Comparison of ENCODE assay signal across 8 mouse cellular contexts in the genomic region with DNA sequence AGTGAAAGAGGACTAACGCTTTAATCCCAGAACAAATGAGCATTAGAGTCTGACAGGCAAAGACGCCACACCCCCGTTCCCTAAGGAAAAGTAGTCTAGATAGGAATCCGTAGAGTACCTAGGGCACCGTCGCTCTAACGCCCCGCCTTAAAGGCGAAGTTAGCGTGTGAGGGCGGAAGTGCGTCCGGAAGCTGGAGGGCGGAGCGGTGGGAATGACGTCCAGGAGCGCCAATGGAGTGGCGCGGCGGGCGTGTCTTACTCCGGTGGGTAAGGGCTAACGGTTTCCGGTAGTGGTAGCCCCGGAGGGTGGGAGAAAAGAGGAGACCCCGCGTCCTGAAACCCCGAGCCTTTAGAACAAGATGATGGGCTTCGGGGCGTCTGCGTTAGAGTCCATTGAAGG. TPM values are rescaled to one million over a fixed set of nuclear protein-coding genes. Genes with fewer than 3 reads are reported as not detected.
DNase-seq lines count a peak whose midpoint lies in the region; ATAC-seq and TF ChIP-seq lines count a peak whose summit lies in the region.

A gene (plus strand): TSS at position 215 of the 400 bp plus-strand sequence.

- H3K27me3 ChIP-seq in kidney, embryonic 14.5 days (ENCODE audit: control insufficient read depth, insufficient read depth, low read length) = no peaks in the 10 kb centered on the region
- no peaks in the 10 kb centered on the region for H3K27me3 ChIP-seq in limb, embryonic 15.5 days

- H3K9me3 ChIP-seq in kidney, embryonic 14.5 days (ENCODE audit: control insufficient read depth, low read length) = no peaks in the 10 kb centered on the region
- H3K9me3 ChIP-seq in limb, embryonic 15.5 days = no peaks in the 10 kb centered on the region

- no peak for TF ChIP-seq POLR2A in bone marrow macrophage, adult 2 months (IDR thresholded peaks at IDR 0.05; ENCODE audit: borderline replicate concordance, low read depth, low read length)
- TF ChIP-seq POLR2A in embryonic fibroblast, embryonic 13.5 days (IDR thresholded peaks at IDR 0.05; ENCODE audit: low read depth, low read length) = peak; percentile 59

- ATAC-seq in kidney, embryonic 14.5 days (ENCODE audit: low FRiP score, low TSS enrichment) = peak; percentile 95
- ATAC-seq in limb, embryonic 15.5 days (ENCODE audit: insufficient number of reproducible peaks, low FRiP score, low TSS enrichment, low read depth) = peak; percentile 88

- H3K4me2 ChIP-seq in kidney, embryonic 14.5 days (replicated peaks; ENCODE audit: low read depth, low read length) = peak within 1 kb of the TSS; percentile 96
- H3K4me2 ChIP-seq in limb, embryonic 15.5 days = peak within 1 kb of the TSS; percentile 91

- peak within 1 kb of the TSS; percentile 90 for H3K9ac ChIP-seq in kidney, embryonic 14.5 days (ENCODE audit: low read depth, low read length)
- peak within 1 kb of the TSS; percentile 95 for H3K9ac ChIP-seq in limb, embryonic 15.5 days

- under 1% methylated on average over 29 of the region's 31 CpGs for WGBS in kidney, embryonic 14.5 days
- WGBS in limb, embryonic 15.5 days = under 1% methylated on average over 31 of the region's 31 CpGs

- H3K27ac ChIP-seq in bone marrow macrophage, adult 2 months (ENCODE audit: insufficient read depth, low read depth, low read length) = peak within 1 kb of the TSS; percentile 43
- 0 out of 2 replicates have a peak within 1 kb of the TSS, but pooled peaks have one; percentile 6 for H3K27ac ChIP-seq in embryonic fibroblast, embryonic 13.5 days (ENCODE audit: insufficient read depth, low read length)
- H3K27ac ChIP-seq in kidney, embryonic 14.5 days (ENCODE audit: low read depth, low read length) = peak within 1 kb of the TSS; percentile 86
- H3K27ac ChIP-seq in limb, embryonic 15.5 days = peak within 1 kb of the TSS; percentile 92

- H3K4me3 ChIP-seq in bone marrow macrophage, adult 2 months (ENCODE audit: insufficient read depth, low read length) = peak within 1 kb of the TSS; percentile 91
- peak within 1 kb of the TSS; percentile 84 for H3K4me3 ChIP-seq in embryonic fibroblast, embryonic 13.5 days (ENCODE audit: insufficient read depth, low read length)
- H3K4me3 ChIP-seq in kidney, embryonic 14.5 days (ENCODE audit: low read length) = peak within 1 kb of the TSS; percentile 94
- H3K4me3 ChIP-seq in limb, embryonic 15.5 days = peak within 1 kb of the TSS; percentile 99

- H3K4me1 ChIP-seq in bone marrow macrophage, adult 2 months (ENCODE audit: control insufficient read depth, insufficient read depth, low read length) = peaks cover 20% of the 10 kb centered on the region
- H3K4me1 ChIP-seq in embryonic fibroblast, embryonic 13.5 days (ENCODE audit: control insufficient read depth, insufficient read depth, low read length) = peaks cover 7% of the 10 kb centered on the region; the same call in 1 of the 2 replicates
- peaks cover 14% of the 10 kb centered on the region for H3K4me1 ChIP-seq in kidney, embryonic 14.5 days (ENCODE audit: control insufficient read depth, insufficient read depth, low read length)
- peaks cover 43% of the 10 kb centered on the region for H3K4me1 ChIP-seq in limb, embryonic 15.5 days

- TF ChIP-seq CTCF in bone marrow macrophage, adult 2 months (IDR thresholded peaks at IDR 0.05; ENCODE audit: low read depth, low read length) = no peak
- no peak for TF ChIP-seq CTCF in embryonic fibroblast, embryonic 13.5 days (IDR thresholded peaks at IDR 0.05; ENCODE audit: borderline replicate concordance, insufficient read depth, low read length)

- H3K36me3 ChIP-seq in kidney, embryonic 14.5 days (ENCODE audit: control insufficient read depth, insufficient read depth, low read length) = peaks cover 37% of the 10 kb centered on the region
- H3K36me3 ChIP-seq in limb, embryonic 15.5 days = peaks cover 35% of the 10 kb centered on the region

- peak; percentile 98 for DNase-seq in A20 (ENCODE audit: low read depth, low spot score)
- peak; percentile 95 to 96 for DNase-seq in heart, adult 9 months (ENCODE audit: low spot score in 2 of 2)
- peak; percentile 73 to 80 for DNase-seq in monocyte, adult 2 months (ENCODE audit: low read depth in 1 of 2, low spot score in 2 of 2)
- peak; percentile 94 to 95 for DNase-seq in spleen, postnatal 36 days (ENCODE audit: low spot score in 2 of 2)

RNA-seq across cellular contexts. Expression of the gene that starts here (rescaled TPM):
- polyA plus RNA-seq in bone marrow macrophage, adult 2 months (2012; ENCODE audit: insufficient read depth, insufficient read length, missing spikeins) = 28.3 and 36.2 TPM in 2 replicates
- polyA plus RNA-seq in embryonic fibroblast, embryonic 13.5 days (2011; ENCODE audit: insufficient read length, low read depth, missing spikeins) = 11.5 and 14.6 TPM in 2 replicates
- 41.6 and 54.8 TPM in 2 replicates for polyA plus RNA-seq in kidney, embryonic 14.5 days (2014; fragmentation: Nextera tagmentation; extraction: Ambion mirVana)
- 22.2 and 27.8 TPM in 2 replicates for polyA plus RNA-seq in limb, embryonic 15.5 days (2015; fragmentation: Nextera tagmentation; extraction: Ambion mirVana)

Comparison
In these comparisons a context has a peak if more than half of its experiments do, and no peak if none do; other contexts are left out.
1. Peak in every context shown above with its lines: DNase-seq, ATAC-seq, H3K4me3 ChIP-seq and H3K27ac ChIP-seq.
2. H3K27ac ChIP-seq: peak in every context shown above with its lines; median percentile 92 in limb, embryonic 15.5 days; 86 in kidney, embryonic 14.5 days; 43 in bone marrow macrophage, adult 2 months; 6 in embryonic fibroblast, embryonic 13.5 days.